Mouse (Mus musculus) forelimb bud, embryonic 11.5 days (tissue): Measurements from ENCODE around the gene Ascc3.

Source experiments
- DNase-seq: peaks from one replicate; pipeline ENCODE4 v3.0.0-alpha.2; 2012; ENCODE audit warnings: low read depth, low spot score

Gene Ascc3

DNA sequence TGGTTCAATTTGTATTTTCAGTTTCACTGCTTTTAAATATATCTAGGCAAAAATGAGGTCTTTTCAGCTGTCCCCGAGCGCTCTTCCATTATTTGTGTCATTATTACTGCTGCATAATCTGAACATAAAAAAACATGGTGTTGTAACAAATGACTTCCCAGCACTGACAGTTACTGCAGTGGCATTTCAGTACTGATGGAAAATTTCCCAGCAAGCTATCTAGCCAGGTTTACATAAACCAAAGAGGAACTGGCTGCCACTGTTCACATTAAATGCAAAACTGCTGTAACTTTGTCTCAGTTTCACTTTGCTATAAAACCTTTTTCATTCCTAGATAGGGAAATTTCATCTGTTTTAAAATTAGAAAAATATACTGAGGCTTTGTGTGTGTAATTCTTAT, 170.5 kb downstream of the Ascc3 start:
- DNase-seq: peak; percentile 7

DNA sequence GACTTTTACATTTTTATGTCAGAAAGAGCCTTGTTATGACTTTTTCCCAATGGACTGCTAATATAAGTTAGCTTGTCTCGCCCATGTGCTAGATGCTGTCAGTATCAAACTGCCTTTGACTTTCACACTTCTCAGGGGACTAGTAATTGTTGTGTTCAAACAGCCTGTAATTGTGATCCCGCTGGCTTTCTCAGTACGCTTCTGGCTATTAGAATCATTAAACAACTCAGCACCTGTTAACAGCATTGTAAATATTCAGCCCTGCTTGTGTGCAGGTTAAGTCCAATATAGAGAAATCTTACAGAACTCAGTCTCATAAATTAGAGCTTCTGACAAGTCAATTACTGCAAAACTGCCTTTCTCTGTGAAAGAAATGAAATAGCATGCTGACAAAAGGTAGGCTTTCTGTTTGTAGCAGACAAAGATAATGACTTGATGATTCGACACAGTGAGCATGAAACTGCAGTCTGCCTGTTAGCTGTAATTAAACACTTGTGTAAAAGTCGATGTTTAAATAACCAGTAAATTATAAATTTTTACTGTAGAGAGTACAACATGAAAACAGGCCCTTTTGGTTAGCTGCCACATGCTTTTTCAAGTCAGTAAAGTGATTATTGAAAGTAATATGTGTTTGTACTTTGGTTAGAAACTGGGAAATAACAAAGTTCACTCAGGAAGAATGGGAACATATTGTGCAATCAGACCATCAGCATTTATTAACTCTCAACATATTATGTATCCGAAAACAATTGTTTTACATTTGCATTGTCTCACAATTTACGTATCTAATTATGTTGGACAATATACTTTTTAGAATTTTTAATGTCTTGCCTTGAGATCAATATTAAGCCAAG, 171.2 kb downstream of the Ascc3 start:
- peak; percentile 90 for DNase-seq

DNA sequence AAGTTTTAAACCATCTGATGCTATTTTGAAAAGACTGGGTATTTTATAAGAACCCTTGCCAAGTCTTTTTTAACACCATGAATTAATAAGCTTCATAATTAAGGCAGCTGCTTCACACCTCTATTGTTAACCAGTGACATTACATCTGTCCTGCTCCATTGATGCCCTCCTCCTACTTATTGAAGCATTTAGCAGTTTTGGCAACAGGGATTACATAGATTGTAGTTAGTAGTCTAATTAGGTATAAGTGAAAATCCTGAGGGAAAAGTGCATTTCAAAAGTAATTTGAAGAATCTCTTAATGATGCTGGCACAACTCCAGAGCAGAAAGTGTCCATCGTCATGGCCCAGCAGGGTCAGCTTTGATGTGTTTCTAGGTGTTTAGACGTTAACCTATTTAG, 180.3 kb downstream of the Ascc3 start:
- no peak for DNase-seq

DNA sequence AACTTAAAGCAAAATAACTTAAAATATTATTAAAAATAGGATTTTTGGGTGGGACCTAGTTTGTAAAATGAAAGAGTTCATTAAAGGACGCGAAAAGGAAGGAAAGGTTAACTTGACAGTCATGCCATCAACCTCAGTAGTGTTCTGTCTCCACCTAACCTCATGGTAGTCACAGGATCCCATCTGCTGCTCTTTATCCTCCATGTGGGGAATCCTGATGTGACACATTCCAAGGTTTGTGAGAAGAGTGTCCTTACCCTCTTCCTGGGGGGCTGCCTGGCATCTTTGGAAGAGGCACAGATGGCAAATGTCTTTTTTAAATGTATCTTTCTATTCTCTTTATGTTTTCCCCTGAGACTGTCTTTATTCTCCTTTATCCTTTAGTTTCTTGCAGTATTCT, 181.4 kb downstream of the Ascc3 start:
- DNase-seq: no peak

DNA sequence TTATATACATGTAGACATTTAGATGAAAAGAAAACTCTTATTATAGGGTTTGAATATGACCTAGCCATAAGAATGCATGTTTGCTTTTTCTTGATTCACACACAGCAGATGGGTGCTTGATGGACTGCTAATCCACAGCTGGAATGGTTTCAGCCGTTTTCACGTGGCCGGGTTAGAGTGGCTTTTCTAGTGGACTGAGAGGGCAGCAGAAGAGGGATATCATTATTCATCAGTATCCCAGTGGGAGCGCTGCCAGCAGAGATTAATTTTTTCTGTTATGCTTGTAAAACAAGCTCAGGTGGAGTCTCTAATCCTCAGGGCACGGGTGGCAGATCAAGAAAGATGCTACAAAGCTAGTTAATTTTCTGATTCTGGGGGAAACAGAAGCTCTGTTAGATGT, 200.4 kb downstream of the Ascc3 start:
- DNase-seq: no peak

DNA sequence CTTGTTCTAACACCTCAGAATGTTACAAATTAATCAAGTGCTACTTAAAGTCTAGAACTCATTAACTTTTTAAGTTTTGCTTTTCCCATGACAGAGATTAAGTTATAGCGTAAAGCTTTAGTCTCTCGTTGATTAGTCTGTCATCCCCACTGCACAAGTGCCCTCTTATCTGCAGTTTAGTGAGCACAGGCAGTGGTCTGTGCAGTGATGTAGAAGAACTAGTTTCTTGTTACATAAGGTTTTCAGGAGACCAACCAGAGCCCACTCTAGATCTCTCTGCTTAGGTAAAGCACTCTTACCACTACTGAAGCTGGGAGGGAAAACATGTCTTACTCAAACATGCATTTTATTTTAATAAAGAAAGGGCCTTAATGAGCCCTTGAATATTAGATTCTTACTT, 209.1 kb downstream of the Ascc3 start:
- DNase-seq: no peak

DNA sequence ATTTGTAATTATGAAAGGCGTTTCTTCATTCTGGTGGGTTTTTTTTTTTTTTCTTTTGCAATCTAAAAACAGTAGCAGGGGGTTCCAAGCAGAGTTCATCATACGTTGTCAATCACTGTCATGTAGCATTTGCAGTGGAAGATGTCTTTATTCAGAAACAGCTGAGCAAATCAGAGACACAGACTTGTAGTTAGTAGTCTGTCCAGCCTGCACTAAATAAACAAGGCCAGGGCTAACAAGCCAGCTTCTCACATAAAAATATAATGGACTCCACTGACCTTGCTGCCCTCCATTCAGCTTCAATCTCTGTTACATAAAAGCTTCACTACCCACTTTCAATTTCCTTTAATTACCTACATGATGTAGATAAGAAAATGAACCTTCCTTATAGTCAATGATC, 209.9 kb downstream of the Ascc3 start:
- DNase-seq: no peak

DNA sequence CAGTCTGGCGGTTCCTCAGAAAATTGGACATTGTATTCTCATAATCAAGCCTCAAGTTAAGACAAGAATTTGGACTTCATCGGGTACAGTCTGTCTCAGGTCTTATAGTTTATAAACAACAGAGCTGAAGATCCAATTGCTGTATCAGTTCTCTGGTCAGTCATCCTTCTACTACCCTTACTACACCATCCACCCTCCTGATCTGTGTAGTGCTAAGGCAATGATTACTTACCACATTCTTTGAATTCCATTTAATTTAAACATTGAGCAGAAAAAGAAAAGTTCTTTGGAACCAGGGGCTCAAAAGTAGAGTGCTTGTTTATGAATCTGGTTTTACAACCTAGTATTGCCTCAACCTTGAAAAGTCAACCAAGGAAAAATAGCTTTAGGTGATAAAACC, 213.7 kb downstream of the Ascc3 start:
- no peak for DNase-seq

DNA sequence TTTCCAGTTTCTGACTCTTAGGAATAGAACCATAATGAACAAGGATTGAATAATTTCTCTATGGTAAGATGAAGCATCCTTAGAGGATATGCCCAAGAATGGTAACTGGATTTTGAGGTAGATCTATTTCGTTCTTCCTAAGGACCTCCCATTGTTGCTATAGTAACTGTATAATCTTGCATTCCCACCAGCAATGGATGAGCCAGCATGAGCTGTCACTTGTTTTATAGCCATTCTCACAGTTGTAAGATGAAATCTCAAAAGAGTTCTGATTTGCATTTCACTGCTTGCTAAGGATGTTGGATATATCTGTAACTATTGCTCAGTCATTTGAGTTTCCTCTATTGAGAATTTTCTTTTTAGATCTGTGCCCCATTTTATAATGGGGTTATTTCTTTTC, 229.9 kb downstream of the Ascc3 start:
- DNase-seq: no peak

DNA sequence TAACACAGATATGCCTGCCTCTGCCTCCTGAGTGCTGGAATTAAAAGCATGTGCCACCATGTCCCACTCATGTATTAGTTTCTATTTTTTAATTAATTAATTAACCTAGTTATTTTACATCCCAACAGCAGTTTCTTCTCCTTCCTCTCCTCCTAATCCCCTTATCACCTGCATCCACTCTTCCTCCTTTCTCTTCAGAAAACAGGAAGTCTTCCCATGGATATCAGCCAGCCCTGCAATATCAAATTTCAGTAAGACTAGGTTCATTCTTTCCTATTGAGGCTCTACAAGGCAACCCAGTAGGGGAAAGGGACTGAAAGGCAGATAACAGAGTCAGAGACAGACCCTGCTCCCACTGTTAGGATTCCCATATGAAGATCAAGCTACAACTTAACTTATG, 234.4 kb downstream of the Ascc3 start:
- DNase-seq: no peak

DNA sequence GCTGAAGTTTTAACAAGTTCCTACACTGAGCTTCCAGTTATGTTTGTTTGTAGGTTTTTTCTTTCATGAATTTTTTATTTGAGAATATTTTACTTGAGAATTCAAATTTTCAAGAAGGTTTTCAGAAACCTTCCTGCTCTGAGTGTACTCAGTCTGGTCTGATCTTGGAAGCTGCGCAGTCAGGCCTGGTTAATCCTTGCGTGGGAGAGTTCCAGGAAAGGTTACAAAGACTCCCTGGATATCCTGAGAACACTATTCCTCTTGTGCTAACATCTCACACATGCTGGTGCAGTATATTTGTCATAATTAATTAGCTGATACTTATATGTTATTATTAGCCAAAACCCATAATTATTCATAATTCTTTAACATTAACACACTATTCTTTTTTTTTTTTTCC, 242.1 kb downstream of the Ascc3 start:
- DNase-seq: no peak

DNA sequence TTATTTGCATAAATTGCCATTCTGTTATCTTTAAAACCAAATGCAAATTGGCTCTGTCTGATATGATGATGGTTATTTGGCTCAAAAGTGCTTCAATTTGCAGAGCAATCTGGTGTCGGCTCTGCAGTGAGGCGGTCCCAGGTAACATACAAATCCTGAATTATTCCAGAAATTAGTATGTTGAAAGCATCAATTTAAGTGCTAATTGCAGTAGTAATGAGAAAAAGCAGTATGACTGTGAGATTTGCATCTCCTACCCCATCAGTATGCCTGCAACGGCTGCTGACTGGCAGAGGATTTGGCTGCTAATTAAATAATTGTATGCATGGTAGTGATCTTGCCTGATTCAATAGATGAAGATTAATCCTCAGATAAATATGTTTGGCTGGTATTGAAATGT, 250.9 kb downstream of the Ascc3 start:
- DNase-seq: no peak

DNA sequence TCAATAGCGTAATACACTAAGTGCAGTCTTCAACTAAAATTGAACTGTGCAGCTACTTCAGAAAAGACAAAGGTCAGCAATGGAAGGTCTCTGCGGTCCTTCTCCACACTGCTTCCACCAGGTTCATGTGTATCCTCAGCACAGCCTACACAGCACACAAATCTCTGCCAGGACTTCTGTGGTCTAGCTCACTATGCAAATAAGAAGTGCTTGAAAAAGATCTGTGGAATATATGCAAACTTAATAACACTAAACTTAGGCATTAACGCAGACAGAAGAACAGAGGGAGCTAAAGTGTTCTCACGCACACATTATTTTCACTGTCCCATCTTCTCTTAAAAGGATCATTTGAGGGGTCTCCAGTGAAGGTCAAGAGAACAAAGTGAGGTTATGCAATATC, 275.7 kb downstream of the Ascc3 start:
- DNase-seq: no peak

DNA sequence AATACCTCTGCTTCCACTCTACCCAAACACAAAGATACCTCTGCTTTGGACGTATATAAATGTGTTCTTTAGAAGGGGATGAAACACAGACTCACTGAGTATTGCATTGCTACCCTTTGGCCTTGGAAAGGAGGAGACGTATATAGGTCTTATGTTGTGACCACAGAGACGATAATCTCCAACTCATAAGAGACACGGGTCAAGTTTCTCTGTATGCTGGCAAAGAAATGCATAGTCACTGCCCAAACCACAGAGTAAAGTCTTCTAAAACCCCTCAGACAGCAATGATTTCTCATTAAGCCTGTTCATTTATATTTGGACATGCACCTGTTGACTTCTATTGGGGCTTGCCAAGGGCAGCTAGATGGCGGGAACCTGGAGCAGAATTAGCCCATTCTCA, 284.5 kb downstream of the Ascc3 start:
- no peak for DNase-seq

DNA sequence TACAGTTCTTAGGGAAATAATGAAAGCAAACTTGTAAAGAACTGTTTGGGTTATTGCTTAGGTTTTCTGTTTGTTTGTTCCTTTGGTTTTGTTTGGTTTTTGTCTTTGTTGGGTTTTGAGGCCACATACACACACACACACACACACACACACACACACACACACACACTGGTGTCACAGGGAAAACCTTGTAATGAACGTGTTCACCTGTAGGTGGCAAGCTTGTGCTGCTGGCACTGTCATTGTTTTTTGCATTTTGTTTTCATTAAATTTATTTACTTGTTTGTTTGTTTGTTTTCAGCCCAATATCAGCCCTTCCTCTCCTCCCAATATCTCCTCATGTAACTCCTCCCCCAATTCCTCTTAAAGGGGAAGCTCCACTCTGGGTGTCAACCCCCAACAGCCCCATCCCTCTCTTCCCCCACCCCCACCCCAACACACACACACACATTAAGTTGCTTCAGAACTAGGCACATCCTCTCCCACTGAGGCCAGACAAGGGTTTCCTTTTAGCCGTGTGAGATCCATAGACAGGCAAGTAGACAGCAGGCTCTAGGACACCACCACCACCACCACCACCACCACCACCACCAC, 289.1 kb downstream of the Ascc3 start:
- DNase-seq: no peak

DNA sequence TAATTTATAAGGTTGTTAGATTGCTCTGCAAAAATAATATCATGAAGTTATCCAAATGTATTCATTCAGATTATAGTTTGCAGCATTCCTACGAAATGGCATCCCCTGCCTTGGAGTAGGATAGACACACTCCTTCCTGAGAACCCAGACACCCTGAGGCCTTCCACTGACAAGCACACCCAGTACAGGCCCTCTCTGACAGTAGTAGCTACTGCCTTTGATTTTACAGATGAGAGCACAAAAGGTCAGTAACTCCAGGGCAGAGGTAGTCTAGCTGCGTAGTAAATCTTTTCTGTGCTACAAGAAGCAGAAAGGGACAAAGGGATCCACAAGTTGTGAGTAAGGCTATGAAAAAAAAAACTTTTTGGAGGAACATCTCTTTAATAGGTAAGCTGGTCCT, 289.9 kb downstream of the Ascc3 start:
- no peak for DNase-seq

DNA sequence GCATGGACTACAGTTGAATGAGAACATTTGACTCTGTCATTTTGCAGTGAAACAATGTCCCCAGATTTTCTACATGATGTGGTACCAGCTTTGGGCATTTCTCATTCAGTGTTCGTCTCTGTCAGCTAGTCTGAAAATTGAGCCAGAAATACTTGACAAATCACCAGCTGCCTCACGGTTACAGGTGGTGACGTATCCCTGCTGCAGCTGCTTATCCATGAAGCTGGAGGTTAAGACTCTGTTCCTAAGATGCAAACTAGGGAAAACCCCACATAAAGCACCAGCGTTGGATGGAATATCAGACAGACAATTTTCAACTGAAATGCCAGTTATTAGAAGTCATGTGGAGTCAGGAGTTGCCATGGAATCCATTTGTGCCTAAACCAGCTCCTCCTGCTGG, 293.8 kb downstream of the Ascc3 start:
- no peak for DNase-seq

DNA sequence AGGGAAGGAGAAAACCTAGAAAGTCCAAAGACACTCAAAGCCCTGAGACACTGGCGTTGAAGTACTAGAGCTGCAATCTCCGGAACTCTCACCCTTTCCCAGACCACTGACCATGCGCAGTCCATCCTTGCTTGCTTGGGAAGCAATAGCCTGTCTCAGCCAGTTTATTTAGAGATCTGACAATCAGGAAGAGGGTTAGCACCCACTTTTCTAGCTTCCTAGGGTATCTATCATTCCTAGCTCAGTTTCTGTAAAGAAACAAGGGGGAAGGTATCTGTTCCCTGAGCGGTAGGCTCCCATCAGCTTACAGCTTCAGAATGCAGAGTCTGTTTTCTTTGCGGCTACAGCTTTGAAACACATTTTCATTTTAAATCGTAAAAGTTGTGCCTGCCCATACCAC, 298.2 kb downstream of the Ascc3 start:
- DNase-seq: no peak

DNA sequence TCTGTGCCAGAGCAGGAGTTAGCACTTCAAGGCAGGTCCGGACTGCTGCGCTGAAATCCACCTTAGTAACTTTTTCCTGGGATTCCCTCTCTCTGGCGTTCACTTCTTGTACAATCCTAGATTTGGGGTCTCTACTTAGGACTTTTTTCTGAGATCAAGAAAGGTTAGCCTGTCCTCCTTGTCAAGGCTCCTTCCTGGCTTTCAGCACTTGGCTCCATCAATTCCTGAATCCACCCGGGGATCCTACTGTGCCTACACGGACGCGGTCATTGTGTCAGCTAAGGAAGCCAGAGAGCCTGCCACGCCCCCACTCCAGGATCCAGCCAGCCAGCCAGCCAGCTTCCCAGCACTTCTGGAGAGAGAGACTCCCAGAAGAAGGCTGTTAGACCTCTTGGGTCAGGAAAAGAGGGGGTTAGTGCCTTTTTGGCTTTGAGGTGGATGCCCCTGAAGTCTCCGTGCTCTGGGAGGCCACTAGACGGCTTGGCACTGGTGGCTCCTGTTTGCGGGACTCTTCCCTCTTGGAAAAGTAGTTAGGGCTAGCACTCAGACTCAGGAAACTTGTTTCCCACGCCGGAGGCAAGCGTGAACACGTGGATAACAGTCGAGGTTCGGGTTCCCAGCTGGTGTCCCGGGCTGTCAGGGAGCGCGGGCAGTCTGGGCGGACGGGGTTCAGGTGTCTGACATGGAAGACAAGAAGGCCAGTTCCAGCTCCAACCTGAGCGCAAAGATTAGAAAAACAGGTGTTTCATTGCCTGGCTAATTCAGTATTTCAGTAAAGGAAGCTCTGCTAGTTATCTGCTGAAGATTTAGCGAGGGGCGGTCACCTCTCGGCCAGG, 299.6 kb downstream of the Ascc3 start:
- no peak for DNase-seq

DNA sequence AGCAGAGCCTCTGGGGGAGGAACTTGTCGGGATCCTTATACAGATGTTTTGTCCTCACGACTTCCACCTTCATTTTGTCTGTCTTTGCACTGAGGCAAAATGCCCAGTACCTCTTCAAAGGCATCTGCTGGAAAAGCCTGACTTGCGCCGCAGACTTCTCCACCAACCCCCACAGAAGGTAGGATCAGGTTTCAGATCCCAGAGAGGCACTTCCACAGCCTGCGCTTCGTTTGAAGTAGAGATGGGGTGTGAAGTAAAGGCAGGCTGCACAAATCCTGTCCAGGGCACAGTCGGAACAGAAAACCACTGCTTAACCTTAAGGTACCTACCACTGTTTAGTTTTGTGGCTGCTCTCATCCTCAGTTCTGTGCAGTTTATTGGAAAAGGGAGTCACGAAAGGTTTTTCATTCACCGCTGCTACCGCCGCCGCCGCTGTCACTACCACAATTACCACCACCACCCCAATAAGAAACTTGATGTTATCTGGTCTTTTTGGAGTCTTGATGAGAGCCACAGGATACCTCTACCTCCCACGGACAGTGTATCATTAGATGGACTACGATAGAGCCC, 300.4 kb downstream of the Ascc3 start:
- DNase-seq: peak; percentile 71

DNA sequence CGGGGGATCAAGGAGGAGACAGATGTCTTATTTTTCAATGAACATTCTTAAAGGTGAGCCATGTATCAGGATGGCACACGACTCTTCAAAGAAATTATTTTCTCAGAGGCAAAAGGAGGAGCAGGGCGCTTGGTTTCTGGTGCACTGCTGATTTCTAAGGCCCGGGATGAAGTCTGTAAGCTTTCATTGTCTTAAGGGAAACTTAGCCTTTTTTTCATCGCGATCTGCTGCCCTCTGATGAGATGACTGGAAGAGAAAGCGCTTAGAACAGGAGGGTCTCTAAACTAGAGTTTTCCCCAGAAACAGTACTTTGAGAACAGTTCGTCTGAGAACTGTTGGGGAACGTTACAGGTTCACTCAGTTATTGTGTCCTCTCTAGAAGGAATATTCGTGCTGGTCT, 301.1 kb downstream of the Ascc3 start:
- DNase-seq: no peak
